Mouse (Mus musculus) macrophage (primary cell): ENCODE data around the gene Ces1g. TPM values are rescaled to one million over a fixed set of nuclear protein-coding genes. Genes with fewer than 3 reads are reported as not detected.

Source experiments
- H3K27ac ChIP-seq: fragments of 350-480 bp; formaldehyde crosslinking; 2 replicates; pipeline ENCODE4 v1.9.0; 2021
- H3K36me3 ChIP-seq: fragments of 350-480 bp; formaldehyde crosslinking; 2 replicates; pipeline ENCODE4 v1.9.0; 2021; ENCODE audit errors: inconsistent target
- H3K4me3 ChIP-seq: fragments of 350-480 bp; formaldehyde crosslinking; 2 replicates; pipeline ENCODE4 v1.9.0; 2021; ENCODE audit errors: inconsistent target
- H3K79me2 ChIP-seq: fragments of 350-480 bp; formaldehyde crosslinking; 2 replicates; pipeline ENCODE4 v1.9.0; 2021; ENCODE audit errors: inconsistent target
- WGBS: methylation state at CpG from one replicate; pipeline ENCODE4 v1.1.7; 2026; ENCODE audit warnings: inconsistent platforms; ENCODE audit not compliant: missing documents; 5-methylcytosine and 5-hydroxymethylcytosine counted together
- polyA plus RNA-seq: library from polyadenylated mRNA; stranded (reverse); fragments of 250-400 nt; gene quantifications from 3 replicates; pipeline ENCODE4 v1.2.4, GENCODE M21; 2018; ENCODE audit warnings: inconsistent platforms
- total RNA-seq, 78 experiments: library from RNA; depleted of rRNA; stranded (reverse); fragments of 250-400 nt; gene quantifications; 1 replicate in 9 of 78; 2 replicates in 24 of 78; 3 replicates in 43 of 78; 4 replicates in 2 of 78; pipeline ENCODE4 v1.2.4; 2018; ENCODE audit warnings: inconsistent platforms in 56 of 78

The Ces1g gene
- not detected for total RNA-seq (2018; cell fraction: chromatin; rRNA removed)
- total RNA-seq (2018; cell fraction: cytosol; rRNA removed): not detected
- not detected for total RNA-seq (2018; cell fraction: nucleus; rRNA removed)
- not detected in 3 replicates for polyA plus RNA-seq

GRCm38 (mm10) chr8:93337207-93337606 is at the start of gene Ces1g:
Gene Ces1g, minus strand, starts transcription at chr8:93337308.
- Histone ChIP-seq H3K36me3 (no peaks in the 10 kb centered on the region), H3K27ac (no peak within 1 kb of the TSS), H3K79me2 (no peaks in the 10 kb centered on the region), H3K4me3 (no peak within 1 kb of the TSS)
- 57% methylated on average over 3 of the region's 3 CpGs for WGBS

GRCm38 (mm10) chr8:93379625-93380024 is 42.5 kb upstream of the Ces1g start, which contains the start of gene Ces1h:
Gene Ces1h, minus strand, starts transcription at chr8:93379725.
- no peaks in the 10 kb centered on the region for H3K79me2 ChIP-seq
- 95% methylated on average over 4 of the region's 4 CpGs for WGBS
- no peak within 1 kb of the TSS for H3K27ac ChIP-seq

GRCm38 (mm10) chr8:93369481-93369880 is 32.4 kb upstream of the Ces1g start:
- no peak overlapping the region for H3K4me3 ChIP-seq
- no peaks in the 10 kb centered on the region for H3K79me2 ChIP-seq
- no peaks in the 10 kb centered on the region for H3K36me3 ChIP-seq
- WGBS: 25% methylated on average over 2 of the region's 2 CpGs
- H3K27ac ChIP-seq: no peak overlapping the region

More at GRCm38 (mm10) chr8:93379625-93380024, 42.5 kb upstream of the Ces1g start, which contains the start of gene Ces1h:
- Histone ChIP-seq H3K36me3 (no peaks in the 10 kb centered on the region), H3K4me3 (no peak within 1 kb of the TSS)

- Histone ChIP-seq H3K27ac (no peak overlapping the region), H3K36me3 (no peaks in the 10 kb centered on the region), H3K4me3 (no peak overlapping the region), H3K79me2 (no peaks in the 10 kb centered on the region)
Measured at GRCm38 (mm10) chr8:93360113-93360512, 23.0 kb upstream of the Ces1g start.

- Histone ChIP-seq H3K79me2 (no peaks in the 10 kb centered on the region), H3K27ac (no peak overlapping the region), H3K4me3 (no peak overlapping the region), H3K36me3 (no peaks in the 10 kb centered on the region)
- 86% methylated on average over 2 of the region's 2 CpGs for WGBS
Measured at GRCm38 (mm10) chr8:93339531-93339930, 2.4 kb upstream of the Ces1g start.

- WGBS: 89% methylated on average over 1 of the region's 1 CpGs
- no peaks in the 10 kb centered on the region for H3K79me2 ChIP-seq
- H3K4me3 ChIP-seq: no peak overlapping the region
- H3K36me3 ChIP-seq: no peaks in the 10 kb centered on the region
- H3K27ac ChIP-seq: no peak overlapping the region
Measured at GRCm38 (mm10) chr8:93332703-93333102, 4.4 kb downstream of the Ces1g start.

GRCm38 (mm10) chr8:93331151-93331550 is 6.0 kb downstream of the Ces1g start:
- no peak overlapping the region for H3K4me3 ChIP-seq
- 83% methylated on average over 2 of the region's 2 CpGs for WGBS
- H3K36me3 ChIP-seq: no peaks in the 10 kb centered on the region
- H3K27ac ChIP-seq: no peak overlapping the region
- no peaks in the 10 kb centered on the region for H3K79me2 ChIP-seq

- Histone ChIP-seq H3K27ac (no peak overlapping the region), H3K4me3 (no peak overlapping the region), H3K79me2 (no peaks in the 10 kb centered on the region), H3K36me3 (no peaks in the 10 kb centered on the region)
- 84% methylated on average over 2 of the region's 2 CpGs for WGBS
Measured at GRCm38 (mm10) chr8:93325123-93325522, 12.0 kb downstream of the Ces1g start.

- Histone ChIP-seq H3K27ac (no peak overlapping the region), H3K79me2 (no peaks in the 10 kb centered on the region)
- 80% methylated on average over 2 of the region's 2 CpGs for WGBS
Measured at GRCm38 (mm10) chr8:93317031-93317430, 20.1 kb downstream of the Ces1g start.

GRCm38 (mm10) chr8:93315557-93315956 is 21.6 kb downstream of the Ces1g start:
- Histone ChIP-seq H3K27ac (no peak overlapping the region), H3K36me3 (no peaks in the 10 kb centered on the region), H3K4me3 (no peak overlapping the region), H3K79me2 (no peaks in the 10 kb centered on the region)
- WGBS: 76% methylated on average over 2 of the region's 2 CpGs

More at GRCm38 (mm10) chr8:93317031-93317430, 20.1 kb downstream of the Ces1g start:
- H3K36me3 ChIP-seq: no peaks in the 10 kb centered on the region
- H3K4me3 ChIP-seq: no peak overlapping the region

GRCm38 (mm10) chr8:93283896-93284295 is 53.2 kb downstream of the Ces1g start:
- Histone ChIP-seq H3K27ac (no peak overlapping the region), H3K36me3 (no peaks in the 10 kb centered on the region), H3K79me2 (no peaks in the 10 kb centered on the region), H3K4me3 (no peak overlapping the region)
- WGBS: 86% methylated on average over 2 of the region's 2 CpGs

- H3K4me3 ChIP-seq: no peak overlapping the region
- WGBS: 79% methylated on average over 3 of the region's 3 CpGs
- no peak overlapping the region for H3K27ac ChIP-seq
- no peaks in the 10 kb centered on the region for H3K36me3 ChIP-seq
- H3K79me2 ChIP-seq: no peaks in the 10 kb centered on the region
Measured at GRCm38 (mm10) chr8:93282349-93282748, 54.8 kb downstream of the Ces1g start.

GRCm38 (mm10) chr8:93279556-93279955 is 57.6 kb downstream of the Ces1g start, which contains the start of gene Ces1f:
Gene Ces1f, minus strand, starts transcription at chr8:93279747.
- WGBS: 100% methylated on average over 1 of the region's 1 CpGs
- Histone ChIP-seq H3K27ac (no peak within 1 kb of the TSS), H3K4me3 (no peak within 1 kb of the TSS), H3K79me2 (no peaks in the 10 kb centered on the region), H3K36me3 (no peaks in the 10 kb centered on the region)

GRCm38 (mm10) chr8:93278176-93278805 is 58.8 kb downstream of the Ces1g start:
- Histone ChIP-seq H3K27ac (no peak overlapping the region), H3K79me2 (no peaks in the 10 kb centered on the region), H3K36me3 (no peaks in the 10 kb centered on the region), H3K4me3 (no peak overlapping the region)
- 77% methylated on average over 4 of the region's 4 CpGs for WGBS

GRCm38 (mm10) chr8:93274609-93275008 is 62.5 kb downstream of the Ces1g start:
- 88% methylated on average over 4 of the region's 4 CpGs for WGBS
- no peak overlapping the region for H3K4me3 ChIP-seq
- no peak overlapping the region for H3K27ac ChIP-seq
- no peaks in the 10 kb centered on the region for H3K79me2 ChIP-seq
- H3K36me3 ChIP-seq: no peaks in the 10 kb centered on the region
